Mouse (Mus musculus) urinary bladder, postnatal 0 days (tissue): ENCODE results near the gene Akt2. TPM values are rescaled to one million over a fixed set of nuclear protein-coding genes. Genes with fewer than 3 reads are reported as not detected.

Experiments used
- polyA plus RNA-seq: library from polyadenylated mRNA; unstranded; fragments of >200 nt; fragmentation: Nextera tagmentation; extraction: Ambion mirVana; gene quantifications from 2 replicates; pipeline ENCODE4 v1.2.1, GENCODE M21; 2015

Akt2 gene
- polyA plus RNA-seq = 53.6 and 57.1 TPM in 2 replicates

DNA sequence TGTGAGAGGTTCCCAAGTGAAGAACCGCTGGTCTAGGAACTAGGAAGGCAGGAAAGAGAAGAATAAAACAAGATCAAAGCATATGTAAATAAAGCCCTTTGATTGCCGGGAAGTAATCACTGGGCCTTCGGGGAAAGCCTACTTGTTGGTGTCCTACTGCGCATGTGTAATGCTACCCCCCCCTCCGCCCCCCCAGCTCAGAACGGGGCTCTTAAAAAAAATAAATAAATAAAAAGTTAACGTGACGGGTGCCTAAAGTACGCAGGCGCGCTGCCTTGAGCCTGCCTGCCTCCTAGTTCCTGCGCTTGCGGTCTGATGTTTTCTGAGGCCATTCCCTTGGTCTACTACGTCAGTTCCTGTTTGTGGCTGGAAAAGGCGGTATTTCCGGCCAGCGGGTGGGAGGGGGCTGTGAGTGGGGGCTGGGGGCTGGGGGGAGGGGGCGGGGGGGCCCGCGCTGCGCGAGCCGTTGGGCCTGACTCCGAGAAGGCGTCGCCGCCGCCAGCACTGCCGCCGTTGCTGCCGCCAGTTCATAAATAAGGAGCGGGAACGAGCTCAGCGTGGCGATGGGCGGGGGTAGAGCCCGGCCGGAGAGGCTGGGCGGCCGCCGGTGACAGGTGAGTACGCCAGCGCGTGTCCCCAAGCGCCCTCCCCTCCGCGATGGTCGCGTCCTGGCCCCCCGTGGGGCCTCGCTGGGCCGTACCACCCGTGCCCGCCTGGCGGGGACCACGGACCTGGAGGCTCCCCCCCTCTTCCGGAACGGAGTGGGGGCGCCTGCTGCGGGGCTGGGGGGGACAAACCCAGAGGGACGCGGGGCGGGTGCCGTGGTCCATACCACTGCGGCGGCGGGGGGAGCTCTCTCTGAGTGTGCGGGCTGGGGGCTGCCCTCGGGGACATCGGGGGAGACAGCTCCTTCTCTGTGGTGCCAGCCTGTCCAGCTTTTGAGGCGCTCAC is at the start of gene Akt2:
Gene Akt2 (plus strand): TSS at position 287 of the 951 bp plus-strand sequence.

GRCm38 (mm10) chr7:27552931-27553513 is 38.3 kb upstream of the Akt2 start, which contains the start of the genes Pld3 and 2310022A10Rik:
Gene Pld3 (minus strand): TSS chr7:27553218.
Gene 2310022A10Rik (plus strand): TSS chr7:27553233.

DNA sequence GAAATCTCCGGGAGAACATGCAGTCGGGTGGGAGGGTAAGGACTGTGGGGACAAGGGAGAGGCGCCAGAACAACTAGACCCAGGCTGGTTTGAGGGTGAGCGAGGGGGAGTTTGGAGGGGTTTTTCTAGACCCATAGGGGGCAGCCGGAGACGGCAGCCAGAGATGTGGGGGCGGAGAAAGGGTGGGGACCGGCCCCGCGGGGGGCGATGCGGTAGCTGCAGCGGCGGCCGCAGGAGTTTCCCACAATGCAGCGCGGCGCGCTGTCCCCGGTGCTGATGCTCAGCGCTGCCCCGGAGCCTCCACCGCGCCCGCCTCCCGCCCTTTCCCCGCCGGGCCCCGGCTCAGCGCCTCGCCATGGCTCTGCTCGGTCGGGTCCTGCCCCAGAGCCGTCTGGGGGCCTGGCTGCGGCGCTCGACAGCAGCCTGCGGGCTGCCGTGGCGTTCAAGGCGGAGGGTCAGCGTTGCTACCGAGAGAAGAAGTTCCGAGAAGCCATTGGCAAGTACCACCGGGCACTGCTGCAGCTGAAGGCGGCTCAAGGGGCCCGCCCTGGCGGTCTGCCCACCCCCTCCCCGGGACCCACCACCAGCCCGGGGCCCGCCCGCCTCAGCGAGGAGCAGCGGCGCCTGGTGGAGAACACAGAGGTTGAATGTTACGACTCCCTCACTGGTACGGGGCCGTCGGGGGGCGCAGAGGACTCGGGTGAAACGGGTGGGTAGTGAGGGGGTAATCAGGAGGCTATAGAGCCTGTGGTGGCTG is 62.5 kb downstream of the Akt2 start, which contains the start of gene Ttc9b:
Gene Ttc9b (plus strand): TSS at position 235 of the 757 bp plus-strand sequence.

DNA sequence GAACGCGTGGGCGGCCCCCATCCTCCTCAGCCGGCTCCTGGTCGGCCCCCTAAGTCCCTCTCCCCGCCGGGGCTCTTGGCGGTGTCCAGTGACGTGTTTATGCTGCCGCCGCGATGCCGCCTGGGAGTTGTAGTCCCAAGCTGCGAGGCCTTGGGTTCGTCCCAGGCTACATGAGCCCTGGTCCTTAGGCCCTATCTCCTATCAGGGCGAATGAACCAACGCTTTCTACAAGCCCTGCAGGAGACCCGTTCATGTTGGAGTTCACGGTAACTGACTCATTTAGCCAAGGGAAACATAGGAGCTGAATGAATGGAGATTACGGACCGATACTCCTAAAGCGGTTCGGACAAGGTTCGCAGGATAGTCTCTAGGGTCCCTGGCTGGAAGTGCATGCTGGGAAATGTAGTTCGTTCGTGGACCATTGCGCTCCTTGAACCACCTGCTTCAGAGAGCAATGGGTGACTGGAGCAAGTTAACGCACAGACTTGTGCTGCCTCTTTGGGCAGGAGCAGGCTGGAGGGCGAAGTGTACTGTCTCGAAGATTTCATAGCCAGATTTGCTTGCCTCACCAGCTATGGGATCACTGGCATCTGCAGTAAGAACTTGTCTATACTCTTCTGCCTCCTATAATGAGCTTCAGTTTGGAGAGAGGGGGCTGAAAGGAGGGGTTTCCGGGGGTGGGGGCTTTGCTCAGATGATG is 83.3 kb downstream of the Akt2 start, which contains the start of gene Map3k10:
Gene Map3k10 (minus strand): TSS at position 77 of the 700 bp plus-strand sequence.

DNA sequence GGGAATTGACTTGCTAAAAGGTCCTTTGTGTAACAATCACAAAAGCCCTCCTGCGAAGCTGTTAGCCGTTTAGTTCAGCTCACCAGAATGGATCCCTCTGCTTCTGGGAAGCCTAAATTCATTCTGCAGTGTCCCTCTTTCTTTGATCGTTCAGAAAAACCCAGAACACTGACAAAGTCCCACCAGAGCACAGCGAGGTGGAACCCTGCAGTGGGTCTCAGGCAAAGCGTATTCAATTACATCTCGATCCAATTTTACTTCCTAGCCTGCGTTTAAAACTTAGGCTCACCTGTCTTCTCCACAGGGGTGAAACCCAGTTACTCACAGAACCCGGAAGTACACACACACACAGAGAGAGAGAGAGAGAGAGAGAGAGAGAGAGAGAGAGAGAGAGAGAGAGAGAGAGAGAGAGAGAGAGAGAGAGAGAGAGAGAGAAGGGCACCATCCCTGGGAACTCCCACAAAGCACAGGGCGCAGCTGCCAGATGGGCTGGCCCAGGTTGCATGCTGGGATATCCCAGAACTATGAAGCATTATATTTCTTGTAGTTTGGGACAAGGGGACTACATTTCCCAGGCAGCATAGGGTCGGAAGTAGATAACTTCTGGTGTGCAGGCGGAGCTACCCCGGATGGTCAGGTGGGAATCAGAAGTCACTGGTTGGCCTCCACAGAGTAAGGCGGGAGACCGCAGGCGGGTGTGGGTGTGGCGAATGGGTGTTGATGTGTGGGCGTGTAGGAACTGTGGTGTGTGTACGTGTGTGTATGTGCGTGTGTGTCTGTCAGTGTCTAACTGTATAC is 97.7 kb downstream of the Akt2 start, which contains the start of gene Zfp607b:
Gene Zfp607b (plus strand): TSS at position 526 of the 798 bp plus-strand sequence.

Other genes with a start within 250 kb of the Akt2 start
- gene Shkbp1, start 235.5 kb upstream of the Akt2 start, polyA plus RNA-seq = 26.1 and 28.3 TPM in 2 replicates
- gene Gm20479, start 234.1 kb upstream of the Akt2 start, polyA plus RNA-seq = 0.51 and 1.5 TPM in 2 replicates
- gene Sptbn4, start 143.9 kb upstream of the Akt2 start, polyA plus RNA-seq = 0.37 and 0.46 TPM in 2 replicates
- 50.0 and 67.3 TPM in 2 replicates for gene Blvrb, start 143.6 kb upstream of the Akt2 start, polyA plus RNA-seq
- 19.5 and 22.0 TPM in 2 replicates for gene Sertad3, start 117.8 kb upstream of the Akt2 start, polyA plus RNA-seq
- gene Sertad1, start 104.6 kb upstream of the Akt2 start, polyA plus RNA-seq = 53.6 and 59.8 TPM in 2 replicates
- gene Prx, start 92.2 kb upstream of the Akt2 start, polyA plus RNA-seq = 4.2 and 5.3 TPM in 2 replicates
- gene Hipk4, start 68.3 kb upstream of the Akt2 start, polyA plus RNA-seq = 0.75 and 0.76 TPM in 2 replicates
- 61.5 and 71.4 TPM in 2 replicates for gene Pld3, start 38.3 kb upstream of the Akt2 start, polyA plus RNA-seq
- gene 2310022A10Rik, start 38.3 kb upstream of the Akt2 start, polyA plus RNA-seq = 10.5 and 11.2 TPM in 2 replicates
- gene Ttc9b, start 62.4 kb downstream of the Akt2 start, polyA plus RNA-seq = 0.19 TPM in 1 of 2 replicates, not detected in the other
- gene Map3k10, start 83.0 kb downstream of the Akt2 start, polyA plus RNA-seq = 5.2 and 6.4 TPM in 2 replicates
- 2.1 and 3.1 TPM in 2 replicates for gene Zfp607b, start 97.8 kb downstream of the Akt2 start, polyA plus RNA-seq
- 7.8 and 9.7 TPM in 2 replicates for gene Zfp60, start 139.8 kb downstream of the Akt2 start, polyA plus RNA-seq
- gene Zfp626, start 215.6 kb downstream of the Akt2 start, polyA plus RNA-seq = 1.4 and 1.6 TPM in 2 replicates
- 2.7 and 3.0 TPM in 2 replicates for gene Zfp59, start 247.1 kb downstream of the Akt2 start, polyA plus RNA-seq